Mouse (Mus musculus) 416B (cell line): ENCODE data around the gene Rhog.

Experiments
- DNase-seq: peaks from one replicate; pipeline ENCODE4 v3.0.0; 2011; ENCODE audit warnings: low read depth

Rhog gene

GRCm38 (mm10) chr7:102222336-102222735 is 33.5 kb downstream of the Rhog start:
- peak; percentile 85 for DNase-seq

DNA sequence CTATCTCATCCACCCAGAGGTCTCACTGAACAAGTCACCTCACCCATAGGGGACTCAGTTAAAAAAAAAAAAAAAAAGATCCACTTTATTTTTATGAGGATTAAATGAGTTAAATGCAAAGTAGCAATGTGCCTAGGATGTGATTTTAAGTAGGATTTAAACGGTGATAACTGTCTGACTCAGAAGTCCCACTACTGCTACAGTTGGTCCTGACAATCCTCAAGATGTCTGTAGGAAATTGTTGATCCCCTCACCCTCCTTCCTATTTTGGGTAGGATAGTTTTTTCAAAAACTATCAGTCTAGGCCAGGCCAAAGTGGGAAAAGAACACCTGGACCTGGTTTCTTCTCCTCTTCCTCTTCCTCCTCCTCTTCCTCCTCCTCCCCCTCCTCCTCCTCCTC is 34.0 kb downstream of the Rhog start:
- peak; percentile 54 for DNase-seq

DNA sequence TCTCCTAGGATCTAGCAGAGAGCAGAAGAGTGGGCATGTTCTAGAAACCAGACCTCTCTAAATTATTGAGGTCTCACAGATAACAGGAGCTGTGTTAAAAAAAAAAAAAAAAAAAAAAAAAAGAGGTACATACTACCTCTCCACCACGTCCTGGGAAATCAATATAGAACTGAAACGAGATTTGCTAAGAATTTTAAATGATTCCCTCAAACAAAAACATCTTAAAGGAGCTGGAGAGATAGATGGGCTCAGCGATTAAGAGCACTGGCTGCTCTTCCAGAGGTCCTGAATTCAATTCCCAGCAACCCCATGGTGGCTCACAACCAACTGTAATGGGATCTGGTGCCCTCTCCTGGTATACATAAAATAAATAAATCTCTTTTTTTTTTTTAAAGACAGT is 44.8 kb downstream of the Rhog start:
- DNase-seq, result no peak

DNA sequence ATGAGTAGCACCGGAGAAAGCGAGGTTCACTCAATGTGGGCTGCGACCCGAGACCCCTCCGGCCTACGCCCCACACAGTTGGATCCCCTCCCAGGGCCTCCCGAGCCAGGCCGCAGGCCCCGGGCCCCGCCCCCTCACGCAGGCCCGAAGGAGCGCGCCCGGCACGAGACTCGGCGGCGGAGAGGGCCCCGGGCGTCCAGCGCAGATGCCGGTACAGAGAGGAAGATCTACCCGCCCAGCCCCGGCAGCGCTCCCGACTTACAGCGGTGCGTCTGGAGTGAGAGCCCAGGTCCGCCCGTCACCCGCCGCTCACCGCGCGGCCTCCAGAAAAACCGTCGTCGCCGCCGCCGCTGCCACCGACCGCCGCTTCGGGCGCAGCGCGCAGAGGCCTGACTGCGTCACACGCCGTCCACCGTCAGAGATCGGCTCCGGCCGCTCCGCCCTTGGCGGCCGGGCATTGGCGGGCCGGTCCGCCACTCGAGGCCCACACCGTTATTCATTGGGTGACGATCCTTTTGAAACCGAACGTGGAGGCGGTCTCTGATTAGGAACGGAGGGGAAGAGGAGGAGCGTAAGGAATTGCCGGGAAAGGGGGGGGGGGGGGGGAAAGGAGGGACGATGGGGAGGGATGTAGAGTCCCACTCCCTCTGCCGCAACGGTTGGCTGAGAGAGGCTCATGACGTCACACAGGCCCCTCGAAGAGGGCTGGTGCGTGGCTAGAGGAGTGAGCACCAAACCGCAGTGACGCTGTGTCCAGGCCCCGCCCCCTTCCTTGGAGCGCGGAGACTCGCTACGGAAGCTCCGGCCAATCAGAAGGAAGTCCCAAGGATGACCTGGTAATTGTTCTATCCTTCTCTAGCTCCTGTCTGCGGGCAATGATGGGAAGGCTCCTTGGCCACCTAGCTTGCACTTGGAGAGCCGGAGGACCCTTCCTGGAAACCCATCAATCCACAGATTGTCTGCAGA is 45.8 kb downstream of the Rhog start, which contains the start of the genes Nup98 and Pgap2:
TSS of gene Nup98 (minus strand) at position 421 of the 966 bp plus-strand sequence.
TSS of gene Pgap2 (plus strand) at position 453 of the 966 bp plus-strand sequence.
- DNase-seq, result peak; percentile 100

- no peak for DNase-seq
Measured at GRCm38 (mm10) chr7:102208806-102209363, 47.0 kb downstream of the Rhog start.

GRCm38 (mm10) chr7:102205646-102206045 is 50.2 kb downstream of the Rhog start:
- DNase-seq, result peak; percentile 36

GRCm38 (mm10) chr7:102204296-102204857 is 51.5 kb downstream of the Rhog start:
- DNase-seq, result no peak

DNA sequence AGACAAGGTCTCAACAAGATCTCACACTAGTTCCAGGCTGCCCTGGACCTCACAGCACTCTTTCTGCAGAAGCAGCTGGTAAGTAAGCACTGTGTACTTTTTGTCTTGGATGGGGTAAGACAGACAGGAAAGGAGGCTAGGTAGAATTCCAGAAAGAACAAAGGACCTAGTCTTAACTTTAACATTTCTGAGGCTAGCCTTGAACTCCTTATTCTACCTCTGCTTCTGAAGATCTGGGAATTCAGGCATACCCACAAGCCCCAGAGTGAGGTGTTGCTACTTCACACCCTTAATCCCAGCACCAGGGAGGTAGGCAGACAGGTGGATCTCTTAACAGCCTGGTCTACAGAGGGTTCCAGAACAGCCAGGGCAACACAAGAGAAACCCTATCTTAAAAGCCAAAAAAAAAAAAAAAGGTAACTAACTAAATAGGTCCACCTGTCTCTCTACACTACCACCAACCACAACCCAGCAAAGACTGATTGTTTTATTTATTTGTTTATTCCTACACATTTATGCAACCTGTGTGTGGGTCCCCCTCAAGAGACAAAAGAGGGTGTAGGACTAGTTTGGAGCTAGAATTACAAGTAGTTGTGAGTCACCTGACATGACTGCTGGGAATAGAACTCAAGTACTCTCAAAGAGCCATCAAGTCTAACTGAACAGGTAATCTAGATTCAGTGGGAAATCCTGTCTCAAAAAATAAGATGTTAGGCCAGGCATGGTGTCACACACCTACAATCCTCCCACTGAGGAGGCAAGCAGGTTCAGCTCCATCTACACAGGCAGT is 54.7 kb downstream of the Rhog start:
- DNase-seq, result no peak

GRCm38 (mm10) chr7:102200576-102200975 is 55.3 kb downstream of the Rhog start:
- DNase-seq, result no peak

GRCm38 (mm10) chr7:102192356-102192755 is 63.5 kb downstream of the Rhog start:
- peak; percentile 52 for DNase-seq
